Mouse (Mus musculus): Measurements from ENCODE around the gene Adh6a.

GRCm38 (mm10) chr3:138304489-138304871 is 8.6 kb upstream of the Adh6a start:
- TF ChIP-seq CTCF (IDR thresholded peaks at IDR 0.05; ENCODE audit: low read depth) (no peak), EP300 (IDR thresholded peaks at IDR 0.05; ENCODE audit: low read depth) (no peak)
